Mouse (Mus musculus) gastrocnemius, adult 2 months (tissue): ENCODE measurements around the gene Apom. TPM values are rescaled to one million over a fixed set of nuclear protein-coding genes. Genes with fewer than 3 reads are reported as not detected.

Source experiments
- DNase-seq: peaks from one replicate; pipeline ENCODE4 v3.0.0; 2022
- H3K27ac ChIP-seq: fragments of 200-600 bp; 2 replicates; pipeline ENCODE4 v1.8.1; 2022; ENCODE audit warnings: mild to moderate bottlenecking
- H3K4me3 ChIP-seq: fragments of 200-600 bp; 2 replicates; pipeline ENCODE4 v1.8.1; 2022; ENCODE audit warnings: mild to moderate bottlenecking, moderate library complexity
- CTCF ChIP-seq: fragments of 200-600 bp; IDR thresholded peaks from 2 replicates; pipeline ENCODE4 v1.8.1; 2022; ENCODE audit warnings: antibody characterized with exemption, mild to moderate bottlenecking, moderate library complexity
- intact Hi-C: fragments of 180-260 bp; cut with DNase I; formaldehyde crosslinking; loops from one replicate; pipeline ENCODE4 v1.15.1; 2025
- total RNA-seq, 2 experiments: library from RNA; stranded (reverse); gene quantifications; 2 replicates each; pipeline ENCODE4 v1.2.3; 2021

The Apom gene
- total RNA-seq, 2 experiments from 2014 or later = not detected

GRCm38 (mm10) chr17:35121143-35121799 is 10.6 kb downstream of the Apom start, which contains the start of gene Gpank1:
TSS of gene Gpank1 (plus strand) at chr17:35121455.
- intact Hi-C loops = no loop called here
- DNase-seq = peak; percentile 99
- no peak for TF ChIP-seq CTCF
- H3K27ac ChIP-seq = peak within 1 kb of the TSS; percentile 91
- H3K4me3 ChIP-seq = peak within 1 kb of the TSS; percentile 92

DNA sequence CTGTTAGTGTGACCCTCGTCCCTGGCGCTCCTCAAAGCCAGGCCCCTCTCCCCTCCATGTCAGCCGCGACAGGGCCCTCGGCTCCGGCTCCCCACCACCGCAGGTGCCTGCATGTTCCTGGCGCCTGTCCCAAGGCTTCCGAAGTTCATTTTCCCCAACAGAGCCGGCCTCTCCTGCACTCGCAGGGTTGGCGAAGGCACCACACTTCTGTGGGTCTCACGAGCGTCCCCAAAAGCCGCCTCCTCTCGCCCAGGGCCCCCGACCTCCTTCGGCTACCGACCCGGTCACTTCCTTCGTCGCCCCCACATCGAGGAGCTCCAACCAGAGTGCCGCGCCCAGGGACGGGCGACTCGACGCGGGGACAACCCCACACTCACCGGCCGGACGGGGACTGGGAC is 11.1 kb downstream of the Apom start:
- peak; percentile 69 for DNase-seq
- intact Hi-C loops = no loop called here
- peak overlapping the region; percentile 91 for H3K27ac ChIP-seq
- no peak for TF ChIP-seq CTCF
- H3K4me3 ChIP-seq = peak overlapping the region; percentile 92

- Histone ChIP-seq H3K27ac (no peak within 1 kb of the TSS), H3K4me3 (no peak within 1 kb of the TSS)
- no peak for DNase-seq
- intact Hi-C loops = no loop called here
- TF ChIP-seq CTCF = peak; percentile 40
Measured at GRCm38 (mm10) chr17:35115046-35116019, 16.5 kb downstream of the Apom start, which contains the start of gene Ly6g5b. TSS of gene Ly6g5b (minus strand) at chr17:35115428.

GRCm38 (mm10) chr17:35111774-35112173 is 20.1 kb downstream of the Apom start:
- H3K4me3 ChIP-seq = peak overlapping the region; percentile 46
- no peak for DNase-seq
- TF ChIP-seq CTCF = no peak

GRCm38 (mm10) chr17:35108097-35108496 is 23.8 kb downstream of the Apom start, which contains the start of gene Ly6g5c:
TSS of gene Ly6g5c (plus strand) at chr17:35108279.
- TF ChIP-seq CTCF = no peak
- no peak for DNase-seq
- Histone ChIP-seq H3K27ac (no peak within 1 kb of the TSS), H3K4me3 (no peak within 1 kb of the TSS)
- intact Hi-C loops = no loop called here

More at GRCm38 (mm10) chr17:35111774-35112173, 20.1 kb downstream of the Apom start:
- intact Hi-C loops = no loop called here
- H3K27ac ChIP-seq = no peak overlapping the region; the same call in 1 of the 2 replicates

- intact Hi-C loops = loop anchor here (2.0 kb wide), 1 partner anchor 86 kb away; no protein-coding TSS in a partner anchor
- TF ChIP-seq CTCF = no peak
Measured at GRCm38 (mm10) chr17:35106522-35106921, 25.3 kb downstream of the Apom start.

DNA sequence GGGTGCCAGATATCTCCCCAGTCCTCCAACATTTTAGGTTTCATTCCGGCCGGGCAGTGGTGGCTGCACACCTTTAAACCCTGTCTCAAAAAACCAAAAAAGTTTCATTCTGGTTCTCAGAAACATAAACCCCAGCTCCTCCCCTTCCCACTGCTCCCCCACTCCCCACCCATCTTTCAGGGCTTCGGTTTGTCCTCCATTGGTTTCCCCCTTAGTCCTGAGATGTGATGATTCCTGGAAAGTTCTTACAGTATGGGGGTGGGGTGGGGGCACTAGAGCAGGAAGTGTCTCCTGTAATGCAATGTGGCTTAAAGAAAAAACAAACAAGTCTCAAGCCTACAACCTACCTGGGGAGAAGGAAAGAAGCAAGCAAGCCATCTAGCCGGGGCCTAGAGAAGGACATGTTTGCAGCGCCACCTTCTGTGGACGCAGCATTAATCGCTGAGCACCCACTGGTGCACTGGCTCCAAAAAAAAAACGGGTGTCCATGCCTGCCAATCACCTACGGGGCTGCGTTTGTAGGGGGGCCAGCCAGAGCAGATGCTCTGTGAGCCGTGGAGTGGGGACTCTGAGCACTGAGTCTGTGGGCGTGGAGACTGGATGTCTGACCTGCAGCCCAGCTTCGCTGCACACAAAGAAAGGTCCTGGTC is 26.0 kb downstream of the Apom start:
- DNase-seq = peak; percentile 59
- intact Hi-C loops = loop anchor here (2.0 kb wide), 1 partner anchor 85 kb away; no protein-coding TSS in a partner anchor
- Histone ChIP-seq H3K27ac (no peak overlapping the region), H3K4me3 (no peak overlapping the region)
- TF ChIP-seq CTCF = peak; percentile 64

More at GRCm38 (mm10) chr17:35106522-35106921, 25.3 kb downstream of the Apom start:
- Histone ChIP-seq H3K4me3 (no peak overlapping the region), H3K27ac (no peak overlapping the region)
- DNase-seq = no peak

- Histone ChIP-seq H3K4me3 (no peak overlapping the region), H3K27ac (no peak overlapping the region)
- TF ChIP-seq CTCF = no peak
- intact Hi-C loops = no loop called here
- no peak for DNase-seq
Measured at GRCm38 (mm10) chr17:35104754-35105153, 27.1 kb downstream of the Apom start.

GRCm38 (mm10) chr17:35104079-35104478 is 27.8 kb downstream of the Apom start:
- DNase-seq = no peak
- peak overlapping the region; percentile 65 for H3K27ac ChIP-seq
- TF ChIP-seq CTCF = no peak
- no peak overlapping the region for H3K4me3 ChIP-seq
- intact Hi-C loops = no loop called here

- peak; percentile 73 for DNase-seq
- TF ChIP-seq CTCF = no peak
- Histone ChIP-seq H3K27ac (peak overlapping the region; percentile 65), H3K4me3 (no peak overlapping the region)
- intact Hi-C loops = no loop called here
Measured at GRCm38 (mm10) chr17:35103221-35103690, 28.6 kb downstream of the Apom start.

DNA sequence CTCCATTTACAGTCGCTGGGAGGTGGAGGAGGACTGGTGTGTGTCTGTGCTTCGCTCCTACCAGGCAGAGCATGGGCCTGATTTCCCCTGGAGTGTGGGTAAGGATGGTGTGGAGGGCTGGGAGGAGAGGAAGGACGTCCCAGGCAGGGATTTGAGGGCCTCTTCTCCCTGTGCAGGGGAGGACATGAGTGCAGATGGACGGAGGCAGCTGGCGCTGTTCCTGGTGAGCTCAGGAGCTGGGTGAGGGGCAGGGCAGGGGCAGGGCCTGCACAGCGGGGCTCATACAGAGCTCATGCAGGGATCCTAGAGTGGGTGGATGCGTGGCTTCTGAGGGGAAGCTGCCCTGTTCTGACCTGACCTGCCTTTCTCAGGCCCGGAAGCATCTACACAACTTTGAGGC is 29.6 kb downstream of the Apom start:
- intact Hi-C loops = no loop called here

DNA sequence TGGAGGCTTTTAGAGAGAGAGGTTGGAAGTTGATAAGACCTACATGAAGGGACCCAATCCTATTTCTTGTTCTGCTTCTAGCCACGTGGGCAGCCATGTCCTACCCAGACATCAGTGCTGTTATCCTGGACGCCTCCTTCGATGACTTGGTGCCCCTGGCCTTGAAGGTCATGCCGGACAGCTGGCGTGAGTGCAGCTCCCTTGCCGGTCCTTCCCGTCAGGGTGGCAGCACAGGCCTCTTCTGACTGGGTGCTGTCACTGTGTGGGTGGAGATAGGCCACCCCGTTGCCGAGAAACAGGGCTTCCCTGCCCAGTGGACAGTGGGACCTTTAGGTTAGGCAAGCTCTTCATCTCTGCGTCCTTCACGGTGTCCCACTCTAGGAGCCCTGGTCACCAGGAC is 30.7 kb downstream of the Apom start:
- H3K27ac ChIP-seq = no peak overlapping the region
- no peak overlapping the region for H3K4me3 ChIP-seq
- intact Hi-C loops = no loop called here
- no peak for TF ChIP-seq CTCF
- no peak for DNase-seq

More for the DNA sequence above, 29.6 kb downstream of the Apom start:
- H3K27ac ChIP-seq = peak overlapping the region; percentile 65; the same call in 1 of the 2 replicates
- no peak for DNase-seq
- no peak for TF ChIP-seq CTCF
- no peak overlapping the region for H3K4me3 ChIP-seq
